Mouse (Mus musculus) brain, embryonic 18.5 days (tissue): ENCODE measurements at regions not wholly inside any gene's neighbourhood (a gene's known extent, or its start where the extent isn't known, plus 50 kb on each side); places are given as distances from the start of the nearest gene placed in this dataset.
A peak's percentile ranks its signal among the peaks of the same experiment; 100 is the strongest.

Source experiments
- DNase-seq: peaks from one replicate; pipeline ENCODE4 v3.0.0-alpha.2; 2012; ENCODE audit warnings: low read depth, low spot score

DNA sequence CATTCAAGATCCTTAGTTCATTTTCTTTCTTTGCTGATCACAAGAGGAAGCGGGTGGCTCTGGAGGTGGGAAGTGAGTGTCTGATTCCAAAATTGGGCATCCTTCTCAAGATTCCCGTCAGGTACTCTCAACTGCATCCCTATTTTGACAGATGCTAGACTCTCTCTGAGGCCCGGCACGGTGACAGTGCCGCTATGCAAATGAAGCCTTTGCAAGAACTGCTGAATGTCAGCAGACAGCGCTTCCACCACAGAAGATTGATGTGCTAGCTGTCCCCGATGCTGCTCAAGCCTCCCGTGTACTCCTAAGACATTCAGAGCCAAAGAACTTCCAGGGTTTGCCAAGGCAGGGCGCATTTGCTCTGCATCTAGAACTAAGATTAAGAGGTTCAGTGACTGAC lies 50.9 kb upstream of the Cpne4 start:
- DNase-seq: no peak

DNA sequence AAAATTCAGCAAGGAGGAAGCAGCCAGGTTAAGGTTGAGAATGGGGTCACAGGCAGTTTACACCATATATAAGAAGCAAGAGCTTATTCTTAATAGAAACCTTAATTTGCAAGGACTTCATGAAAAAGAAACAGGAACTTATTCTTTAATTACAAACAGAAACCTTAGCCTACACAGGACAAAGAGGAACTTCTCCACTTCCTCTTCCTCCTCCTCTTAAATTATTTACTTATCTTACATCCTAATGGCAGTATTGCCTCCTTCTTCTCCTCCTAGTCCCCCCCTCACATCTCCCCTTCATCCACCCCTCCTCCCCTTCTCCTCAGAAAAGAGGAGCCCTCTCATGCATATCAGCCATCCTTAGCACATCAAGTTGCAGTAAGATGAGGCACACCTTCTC lies 56.4 kb upstream of the Cpne4 start:
- DNase-seq: no peak

DNA sequence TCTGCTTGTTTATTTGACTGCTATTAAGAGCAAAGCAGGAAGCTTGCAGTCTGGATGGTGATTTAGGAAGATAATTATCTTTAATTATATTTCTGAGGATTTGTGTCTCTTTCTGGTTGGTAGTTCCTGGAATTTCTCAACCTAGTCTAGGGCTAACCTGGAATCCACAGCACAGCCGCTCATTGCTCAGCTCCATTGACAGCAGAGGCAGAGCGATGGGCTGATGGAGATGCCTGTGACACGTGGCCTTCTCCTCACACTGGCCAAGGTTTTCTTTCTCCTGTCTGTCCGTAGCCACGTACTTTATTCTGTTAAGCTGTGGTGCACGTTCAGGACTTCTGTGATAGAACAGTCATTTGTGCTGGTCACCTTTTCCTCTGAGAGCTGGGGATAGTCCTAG lies 57.7 kb upstream of the Cpne4 start:
- no peak for DNase-seq

DNA sequence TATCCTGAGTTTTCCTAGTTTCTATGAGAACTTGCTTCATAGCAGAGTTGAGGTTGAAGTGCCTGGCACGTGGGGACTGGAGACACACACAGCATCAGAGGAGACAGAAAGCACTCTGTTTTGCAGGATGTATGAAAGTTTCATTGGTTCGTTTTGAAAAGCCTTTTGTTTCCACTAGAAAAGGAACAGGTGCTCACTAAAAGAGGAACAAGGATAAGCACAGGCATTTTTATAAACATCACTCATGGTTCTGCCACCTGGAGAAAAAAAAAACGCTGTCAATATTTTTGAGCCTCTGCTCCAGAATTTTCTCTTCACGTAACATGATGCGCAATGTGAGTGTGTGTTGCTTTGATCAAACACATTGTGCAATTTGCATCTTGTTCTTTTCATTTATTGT lies 64.6 kb upstream of the Cpne4 start:
- no peak for DNase-seq

DNA sequence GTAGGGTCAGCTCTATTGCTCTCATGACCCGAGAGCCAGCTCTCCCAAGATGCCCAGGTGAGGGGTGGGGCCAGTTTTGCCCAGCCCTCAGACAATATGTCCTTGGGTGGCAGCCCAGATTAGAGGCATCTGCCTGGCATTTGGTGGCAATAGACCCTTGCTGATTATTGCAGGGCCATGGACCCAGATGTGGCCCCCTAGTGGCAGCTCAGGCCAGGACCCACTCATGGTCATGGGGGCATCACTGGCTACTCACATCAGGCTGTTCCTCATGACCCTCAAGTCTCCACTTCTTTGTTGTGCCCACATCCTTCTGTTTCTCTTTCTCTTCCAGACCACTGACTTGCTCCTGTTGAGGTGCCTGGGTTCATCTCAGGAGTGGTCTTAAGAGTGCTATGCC lies 66.4 kb upstream of the Cpne4 start:
- DNase-seq: no peak

DNA sequence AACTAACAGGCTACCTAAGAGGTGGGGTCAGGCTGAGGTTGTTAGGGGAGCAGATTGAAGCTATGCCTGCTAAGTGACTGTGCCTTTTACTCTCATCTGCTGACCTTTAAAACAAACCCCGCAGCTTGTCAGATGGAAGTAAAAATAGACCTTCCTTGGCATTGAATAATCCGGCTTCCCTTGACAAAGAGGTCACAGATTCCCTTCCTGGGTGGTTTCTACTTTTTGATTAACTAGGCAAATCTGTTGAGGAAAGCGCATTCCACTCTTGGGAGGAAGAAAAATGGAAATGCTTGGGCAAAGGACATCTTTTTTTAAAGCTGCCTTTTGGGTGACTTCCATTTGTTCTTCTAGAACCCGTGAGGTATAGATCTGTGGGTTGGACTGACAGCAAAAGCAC lies 72.3 kb upstream of the Cpne4 start:
- no peak for DNase-seq

DNA sequence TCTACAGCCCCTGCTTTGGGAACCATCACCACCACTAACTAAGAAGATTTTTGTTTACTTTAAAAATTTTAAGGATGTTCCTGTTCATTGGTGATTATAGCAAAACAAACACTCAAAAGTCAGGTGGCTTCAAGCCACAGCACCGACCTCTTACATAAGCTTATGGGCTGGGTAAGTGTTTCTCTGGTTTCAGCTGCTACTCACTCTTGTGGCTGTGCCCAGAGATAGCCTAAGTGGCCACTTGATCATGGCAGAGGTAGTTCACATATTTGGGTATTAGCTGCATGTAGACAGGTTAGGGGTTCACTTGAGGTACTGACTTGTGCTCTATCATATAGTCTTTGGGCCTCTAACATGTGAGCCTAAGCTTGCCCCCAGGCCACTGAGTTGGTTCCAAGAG lies 79.8 kb upstream of the Cpne4 start:
- no peak for DNase-seq

DNA sequence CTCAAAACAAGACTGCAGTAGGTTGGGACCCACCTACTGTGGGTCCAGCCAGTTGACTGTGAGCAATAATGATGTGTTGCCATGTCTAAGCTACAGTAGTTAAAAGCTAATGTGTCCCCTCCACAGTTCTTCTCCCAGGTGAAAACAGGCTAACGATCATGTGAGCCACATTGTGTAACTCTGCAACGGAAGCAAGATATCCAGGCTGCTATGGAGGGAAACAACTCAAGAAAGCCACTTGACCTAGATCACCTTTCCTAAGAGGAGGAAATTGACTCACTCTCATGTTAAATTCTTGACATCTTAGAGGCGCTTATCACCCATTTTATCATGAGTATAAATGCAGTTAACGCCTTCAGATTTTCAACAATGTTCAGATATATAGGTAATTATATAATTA lies 83.4 kb upstream of the Cpne4 start:
- DNase-seq: no peak

DNA sequence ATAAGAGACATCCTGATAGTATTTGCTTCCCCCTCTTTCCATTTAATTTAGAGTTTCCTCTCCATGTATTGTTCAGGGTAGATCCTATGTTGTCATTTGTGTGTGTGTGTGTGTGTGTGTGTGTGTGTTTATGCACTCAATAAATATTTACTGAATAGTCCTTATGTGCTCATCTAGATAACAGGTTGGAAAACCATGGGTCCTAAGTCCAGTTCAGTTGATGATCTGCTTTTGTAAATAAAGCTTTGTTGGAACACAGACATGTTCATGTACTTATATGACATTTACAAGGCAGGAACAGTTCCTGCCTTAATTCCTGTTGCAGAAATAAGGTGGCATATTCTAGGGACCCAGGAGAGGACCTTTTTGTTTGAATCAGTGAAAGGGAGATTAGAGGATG lies 87.0 kb upstream of the Cpne4 start:
- no peak for DNase-seq

DNA sequence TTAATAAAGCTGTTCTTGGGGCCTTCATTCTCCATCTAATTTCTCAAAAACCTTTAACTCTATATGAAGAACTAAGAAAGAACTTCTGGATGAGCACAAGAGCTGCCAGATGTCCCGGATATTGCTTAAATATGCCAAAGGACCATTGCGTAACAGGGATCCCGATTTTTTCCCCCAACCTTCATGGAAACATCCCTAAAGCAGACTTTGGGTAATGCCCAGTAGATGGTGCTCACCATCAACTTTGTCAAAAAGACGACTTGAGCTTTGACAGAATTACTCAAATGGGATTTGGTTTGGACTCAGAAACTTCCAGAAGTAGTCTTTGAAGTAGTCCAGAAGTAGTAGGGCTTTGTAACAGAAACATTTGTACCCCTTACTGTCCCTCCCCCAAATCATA lies 89.5 kb upstream of the Cpne4 start:
- no peak for DNase-seq

DNA sequence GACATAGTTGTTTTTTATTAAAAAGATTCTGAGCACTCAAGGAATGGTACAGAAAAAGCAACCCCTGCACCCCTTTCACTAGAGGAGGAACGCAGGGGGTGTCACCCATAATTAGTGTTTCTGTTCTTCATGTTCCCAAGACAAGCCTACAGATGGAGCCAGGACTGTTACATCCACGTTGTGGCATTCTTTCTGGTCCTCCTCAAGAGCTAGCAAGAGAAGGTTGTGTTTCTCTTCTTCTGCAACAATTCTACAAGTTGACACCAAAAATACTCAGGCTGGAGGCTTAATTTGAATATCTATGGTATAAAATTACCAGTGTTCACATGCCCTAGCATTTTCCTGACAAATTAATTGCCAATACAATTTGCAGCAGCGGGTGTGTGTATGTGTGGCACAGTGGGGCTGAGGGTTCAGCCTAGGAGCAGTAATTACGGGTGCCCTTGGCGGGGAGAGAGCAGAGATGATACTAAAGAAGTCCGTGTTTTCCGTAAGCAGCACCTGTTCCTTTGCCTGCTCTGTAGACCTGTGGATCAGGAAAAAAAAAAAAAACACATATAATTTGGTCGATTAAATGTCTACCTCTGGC lies 98.4 kb upstream of the Cpne4 start:
- peak; percentile 1 for DNase-seq

DNA sequence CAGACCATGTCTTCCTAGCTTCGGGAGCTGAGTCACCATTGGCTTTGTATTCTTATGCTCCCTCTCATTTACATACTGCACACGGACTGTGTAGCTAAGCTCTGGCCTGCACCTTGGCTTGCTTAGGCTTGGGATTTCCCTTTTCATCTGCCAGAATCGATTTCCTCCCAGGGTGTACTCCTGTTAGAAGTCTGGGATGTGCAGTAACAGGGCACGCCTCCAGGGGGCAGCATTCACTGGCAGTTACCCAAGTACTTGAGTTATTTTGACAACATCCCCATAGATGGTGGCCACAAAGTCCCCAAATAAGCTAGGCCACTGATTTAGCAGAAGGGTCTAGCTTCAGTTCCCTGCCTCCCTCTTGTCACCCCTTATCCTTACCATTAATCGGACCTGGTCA lies 102.2 kb upstream of the Cpne4 start:
- no peak for DNase-seq

DNA sequence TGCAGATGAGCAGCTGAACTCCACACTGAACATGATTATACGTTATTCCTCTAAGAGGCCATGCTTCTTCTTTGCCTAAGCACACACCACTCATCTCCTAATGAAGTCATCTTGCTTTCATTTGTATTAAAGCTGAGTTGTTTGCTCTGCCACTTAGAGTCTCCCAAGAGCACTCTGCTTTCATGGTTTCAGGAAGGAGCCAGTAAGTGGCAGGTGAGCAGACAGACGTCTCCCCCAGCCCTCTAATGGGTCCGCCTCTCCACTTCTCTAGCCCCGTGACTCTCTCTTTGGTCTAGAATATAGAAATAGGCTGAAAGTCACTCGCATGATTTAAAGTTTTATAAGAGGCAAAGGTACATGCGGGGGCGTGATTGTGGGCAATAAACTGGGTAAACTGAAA lies 103.8 kb upstream of the Cpne4 start:
- no peak for DNase-seq

DNA sequence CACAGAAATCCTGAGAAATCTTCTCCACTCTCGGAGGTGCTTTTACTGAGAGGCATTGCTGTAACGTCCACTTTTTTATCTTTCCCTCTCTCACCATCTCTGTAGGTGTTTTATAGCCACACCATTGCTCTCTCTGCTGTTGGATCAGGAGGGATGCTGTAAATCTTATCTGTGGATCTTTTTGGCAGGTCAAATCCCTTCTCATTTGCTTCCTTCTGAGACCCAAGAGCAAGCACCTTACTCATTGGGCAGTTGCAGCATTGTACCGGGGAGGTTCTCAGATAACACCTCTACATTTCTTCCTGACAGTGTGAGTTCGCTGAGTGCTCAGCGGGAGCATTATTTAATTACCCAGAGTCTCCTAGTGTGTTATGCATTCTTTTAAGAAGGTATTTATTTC lies 75.5 kb upstream of the Acpp start:
- no peak for DNase-seq

DNA sequence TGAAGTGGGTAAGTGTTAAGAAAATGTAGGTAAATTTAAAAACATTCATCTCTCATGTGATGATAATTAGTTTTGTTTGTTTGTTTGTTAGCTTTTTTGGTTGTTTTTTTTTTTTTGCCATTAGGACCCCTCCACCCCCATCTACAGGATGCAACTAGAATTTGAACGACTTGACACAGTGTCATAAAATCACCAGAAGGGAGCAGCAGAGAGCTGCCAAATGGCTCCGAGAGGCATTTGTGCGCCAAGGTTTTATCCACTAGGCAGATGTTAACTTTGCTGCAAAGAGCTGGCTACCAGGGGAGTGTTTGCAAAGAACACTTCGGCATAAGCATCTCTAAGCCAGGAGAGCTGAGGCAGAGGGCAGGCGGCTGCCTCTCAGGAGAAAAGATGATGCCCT lies 72.7 kb upstream of the Acpp start:
- peak; percentile 36 for DNase-seq

DNA sequence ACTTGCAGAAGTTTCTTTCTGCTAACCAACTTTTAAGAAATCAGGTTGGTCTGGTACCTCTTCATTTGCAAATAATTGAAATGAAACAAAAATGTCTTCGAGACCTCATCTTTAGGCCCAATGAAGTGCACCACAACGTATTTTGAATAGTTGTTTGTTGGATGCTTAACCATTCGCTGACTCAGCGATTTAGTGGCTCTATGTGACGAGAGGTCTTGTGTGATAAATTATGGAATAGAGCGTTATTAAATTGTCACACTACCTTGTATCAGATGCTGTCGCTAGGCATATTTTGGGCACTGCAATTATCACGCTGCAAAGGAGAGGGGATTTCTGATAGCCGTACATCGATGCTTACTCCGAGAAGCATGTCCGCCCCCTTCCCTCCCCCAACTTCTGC lies 71.8 kb upstream of the Acpp start:
- no peak for DNase-seq

DNA sequence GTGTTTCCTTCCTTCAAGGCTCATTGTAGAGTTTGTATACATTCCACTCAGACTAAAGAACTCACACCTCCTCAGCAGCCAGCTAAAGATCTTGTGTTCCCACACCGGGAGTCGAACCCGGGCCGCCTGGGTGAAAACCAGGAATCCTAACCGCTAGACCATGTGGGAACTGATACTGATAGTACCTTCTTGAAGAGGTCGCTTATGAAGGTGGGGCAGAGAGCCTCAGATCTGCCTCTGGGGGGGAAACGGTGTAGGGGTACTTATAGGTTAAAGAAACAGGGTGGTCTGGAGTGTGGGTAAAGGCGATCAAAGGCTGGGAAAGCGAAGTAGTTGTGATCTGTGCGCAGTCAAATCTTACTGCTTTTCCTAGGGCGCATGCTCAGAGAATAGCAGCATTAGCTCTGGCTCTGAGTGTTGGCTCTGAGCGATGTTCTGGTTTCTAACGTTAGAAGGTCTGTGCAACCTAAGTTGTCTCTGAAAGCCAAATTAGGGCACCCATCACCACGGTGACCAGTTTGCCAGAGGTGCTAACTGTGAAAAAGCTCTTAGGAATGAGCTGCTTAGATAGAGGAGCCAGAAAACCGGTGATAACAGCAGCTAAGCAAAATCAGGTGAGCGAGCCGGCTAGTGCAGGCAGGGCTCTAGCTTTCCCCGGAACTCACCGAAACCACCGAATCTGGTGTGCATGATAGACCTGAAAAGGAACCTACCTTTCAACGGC lies 71.2 kb upstream of the Acpp start:
- no peak for DNase-seq

DNA sequence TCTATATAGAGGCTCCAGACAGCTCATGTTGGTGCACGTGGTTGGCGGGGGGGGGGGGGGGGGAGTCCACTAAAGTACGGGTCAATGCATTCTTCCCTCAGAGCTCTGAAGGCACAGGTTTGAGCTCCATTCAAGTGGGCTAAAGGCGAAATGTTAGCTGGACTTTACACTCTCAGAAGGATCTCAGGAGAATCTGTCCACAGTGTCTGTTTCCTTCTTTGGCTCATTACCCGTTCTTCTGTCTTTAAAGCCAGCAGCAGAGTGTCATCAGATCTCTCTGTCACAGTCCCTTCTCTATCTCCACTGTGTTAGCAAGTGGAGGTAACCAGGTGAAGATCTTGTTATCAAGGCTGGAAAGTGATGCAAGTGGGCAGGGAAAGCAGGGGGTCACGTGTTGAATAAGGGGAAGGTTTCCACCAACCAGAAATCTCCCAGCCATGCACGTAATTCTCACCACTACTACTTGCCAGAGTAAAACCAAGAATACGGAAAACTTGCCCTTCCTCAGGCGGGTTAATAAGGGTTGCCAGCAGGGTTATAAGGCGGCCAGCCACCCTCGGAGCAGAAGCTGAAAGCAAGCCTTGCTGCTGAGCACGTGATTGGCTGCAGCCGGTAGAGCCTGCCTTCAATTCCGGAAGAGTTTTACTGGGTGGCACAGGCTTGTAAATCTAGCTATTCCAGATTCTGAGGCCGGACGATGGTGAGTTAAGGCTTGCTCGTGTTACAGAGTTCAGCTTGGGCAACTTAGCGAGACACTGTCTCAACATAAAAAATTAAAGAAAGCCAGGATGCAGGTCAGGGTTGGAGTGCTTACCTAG lies 70.2 kb upstream of the Acpp start:
- DNase-seq: no peak

DNA sequence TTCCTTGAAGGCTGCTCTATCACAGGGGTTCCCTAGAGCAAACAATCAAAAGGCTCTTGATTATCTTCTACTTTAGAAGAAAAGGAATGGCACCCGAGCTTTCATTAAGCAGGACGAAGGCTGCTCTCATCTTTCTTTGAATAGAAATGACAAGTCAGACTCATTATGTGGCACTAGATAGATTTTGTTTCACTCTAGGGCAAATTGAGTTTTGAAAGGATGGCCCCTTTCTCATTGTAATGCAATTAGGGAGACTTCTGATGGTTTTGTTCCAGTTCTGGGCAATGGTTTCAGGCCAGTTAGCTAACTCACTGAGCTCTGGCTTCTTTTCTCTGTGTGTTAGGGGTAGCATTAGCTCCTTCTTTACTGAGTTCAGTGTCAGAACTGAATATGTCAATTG lies 69.5 kb upstream of the Acpp start:
- no peak for DNase-seq

DNA sequence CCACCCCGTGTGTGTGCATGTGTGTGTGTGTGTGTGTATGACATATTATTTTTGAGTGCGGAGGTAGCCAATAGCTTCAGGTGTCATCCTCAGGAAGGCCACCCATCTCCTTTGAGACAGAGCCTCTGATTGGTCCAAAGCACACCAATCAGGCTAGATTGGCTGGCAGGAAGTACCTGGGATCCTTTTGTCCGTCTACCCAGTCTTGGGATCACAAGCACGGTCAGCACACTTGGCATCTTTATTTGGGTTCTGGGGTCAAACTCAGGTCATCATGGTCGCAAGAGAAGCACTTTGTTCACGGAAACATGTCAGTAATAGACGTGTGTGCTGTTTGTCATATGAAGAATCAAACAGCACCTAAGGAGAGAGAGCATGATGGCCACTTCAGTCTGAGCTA lies 68.9 kb upstream of the Acpp start:
- no peak for DNase-seq

DNA sequence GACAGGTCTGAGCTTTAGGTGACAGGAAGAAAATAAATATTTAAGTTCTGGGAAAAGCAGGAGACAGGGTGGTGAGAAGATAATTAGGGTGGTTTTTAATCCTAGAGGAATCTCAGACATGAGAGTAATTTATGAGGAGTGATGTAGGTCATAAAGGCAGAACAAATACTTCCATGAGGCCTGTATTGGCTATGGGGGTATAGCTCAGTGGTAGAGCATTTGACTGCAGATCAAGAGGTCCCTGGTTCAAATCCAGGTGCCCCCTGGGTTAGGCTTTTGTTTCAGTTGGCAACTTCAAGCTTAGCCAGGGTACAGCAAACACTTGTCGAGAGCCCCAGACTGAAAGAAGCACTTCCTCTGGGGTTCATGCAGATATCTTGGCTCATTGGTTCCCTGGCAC lies 66.3 kb upstream of the Acpp start:
- no peak for DNase-seq

DNA sequence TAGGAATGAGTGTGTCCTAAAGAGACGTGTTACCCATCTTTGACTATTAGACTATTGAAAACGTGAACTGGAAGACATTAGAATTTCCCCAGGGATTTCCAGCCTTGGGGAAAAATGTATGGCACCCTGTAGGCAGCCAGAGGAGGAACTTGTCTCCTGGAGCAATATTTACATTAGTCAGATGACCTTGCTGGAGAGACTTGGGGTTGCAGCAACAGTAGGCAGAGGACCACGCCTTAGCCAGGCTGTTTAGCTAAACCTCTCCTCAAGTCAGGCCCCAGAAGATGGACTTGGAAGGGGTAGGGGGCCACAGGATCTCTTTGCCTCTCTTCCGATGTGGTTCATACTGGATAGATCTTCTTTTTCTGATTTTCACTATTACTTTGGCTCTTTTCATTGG lies 64.1 kb upstream of the Acpp start:
- DNase-seq: no peak

DNA sequence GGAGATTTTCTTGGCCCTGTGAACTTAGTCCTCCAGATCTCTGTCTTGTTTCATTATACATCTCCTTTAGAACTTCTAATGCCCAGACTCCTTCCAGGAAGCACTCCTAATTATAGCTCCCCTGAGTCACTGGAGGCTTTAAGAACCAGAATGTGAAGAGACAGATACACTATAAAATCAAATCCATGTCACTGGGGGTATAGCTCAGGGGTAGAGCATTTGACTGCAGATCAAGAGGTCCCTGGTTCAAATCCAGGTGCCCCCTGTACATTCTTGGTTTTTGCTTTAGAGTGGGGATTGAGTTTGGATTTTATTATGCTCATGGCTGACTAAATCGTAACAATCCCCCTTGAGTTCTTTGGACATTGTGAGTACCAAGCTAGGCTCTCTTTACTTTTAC lies 62.4 kb upstream of the Acpp start:
- no peak for DNase-seq
